Mouse (Mus musculus): ENCODE results near the gene Slc35g3. TPM values are rescaled to one million over a fixed set of nuclear protein-coding genes. Genes with fewer than 3 reads are reported as not detected.

Slc35g3 gene
- polyA plus RNA-seq (2015; fragmentation: Nextera tagmentation; extraction: Ambion mirVana), result 0.16 and 0.48 TPM in 2 replicates

GRCm38 (mm10) chr11:69761868-69762267 lies at the start of gene Slc35g3:
Gene Slc35g3, minus strand, starts transcription at chr11:69761968.
- H3K4me1 ChIP-seq (replicated peaks), result peaks cover 31% of the 10 kb centered on the region
- no peak within 1 kb of the TSS for H3K4me2 ChIP-seq
- H3K9me3 ChIP-seq (replicated peaks), result no peaks in the 10 kb centered on the region
- ATAC-seq (replicated peaks; ENCODE audit: insufficient number of reproducible peaks, insufficient read depth, low FRiP score, low read depth), result no peak
- H3K36me3 ChIP-seq, result no peaks in the 10 kb centered on the region
- H3K27me3 ChIP-seq, result no peaks in the 10 kb centered on the region
- WGBS, result 53% methylated on average over 1 of the region's 1 CpGs
- no peak within 1 kb of the TSS for H3K27ac ChIP-seq
- no peak within 1 kb of the TSS for H3K9ac ChIP-seq
- H3K4me3 ChIP-seq, result no peak within 1 kb of the TSS

GRCm38 (mm10) chr11:69810280-69810679 lies 48.5 kb upstream of the Slc35g3 start:
- Histone ChIP-seq H3K27me3 (peaks cover 11% of the 10 kb centered on the region), H3K9me3 (replicated peaks) (no peaks in the 10 kb centered on the region), H3K27ac (no peak overlapping the region), H3K4me2 (no peak overlapping the region), H3K36me3 (no peaks in the 10 kb centered on the region), H3K9ac (no peak overlapping the region), H3K4me3 (no peak overlapping the region), H3K4me1 (replicated peaks) (no peaks in the 10 kb centered on the region)
- no peak for ATAC-seq (replicated peaks; ENCODE audit: insufficient number of reproducible peaks, insufficient read depth, low FRiP score, low read depth)

GRCm38 (mm10) chr11:69807641-69808040 lies 45.9 kb upstream of the Slc35g3 start:
- H3K4me2 ChIP-seq, result no peak overlapping the region
- no peak for ATAC-seq (replicated peaks; ENCODE audit: insufficient number of reproducible peaks, insufficient read depth, low FRiP score, low read depth)
- H3K4me1 ChIP-seq (replicated peaks), result peaks cover 25% of the 10 kb centered on the region
- no peak overlapping the region for H3K9ac ChIP-seq
- H3K36me3 ChIP-seq, result no peaks in the 10 kb centered on the region
- no peaks in the 10 kb centered on the region for H3K9me3 ChIP-seq (replicated peaks)
- H3K27me3 ChIP-seq, result peaks cover 19% of the 10 kb centered on the region
- H3K27ac ChIP-seq, result no peak overlapping the region
- H3K4me3 ChIP-seq, result no peak overlapping the region
- 75% methylated on average over 2 of the region's 2 CpGs for WGBS

GRCm38 (mm10) chr11:69806378-69806777 lies 44.6 kb upstream of the Slc35g3 start:
- Histone ChIP-seq H3K9ac (no peak overlapping the region), H3K4me1 (replicated peaks) (peaks cover 38% of the 10 kb centered on the region), H3K9me3 (replicated peaks) (no peaks in the 10 kb centered on the region), H3K36me3 (no peaks in the 10 kb centered on the region), H3K4me3 (no peak overlapping the region), H3K27me3 (peaks cover 24% of the 10 kb centered on the region), H3K4me2 (no peak overlapping the region), H3K27ac (no peak overlapping the region)
- ATAC-seq (replicated peaks; ENCODE audit: insufficient number of reproducible peaks, insufficient read depth, low FRiP score, low read depth), result no peak
- 73% methylated on average over 4 of the region's 4 CpGs for WGBS

- Histone ChIP-seq H3K4me1 (replicated peaks) (peaks cover 49% of the 10 kb centered on the region), H3K4me2 (peak within 1 kb of the TSS; percentile 97), H3K9ac (peak within 1 kb of the TSS; percentile 62; the same call in 1 of the 2 replicates), H3K27ac (no peak within 1 kb of the TSS), H3K4me3 (peak within 1 kb of the TSS; percentile 62), H3K27me3 (peaks cover 25% of the 10 kb centered on the region), H3K36me3 (no peaks in the 10 kb centered on the region), H3K9me3 (replicated peaks) (no peaks in the 10 kb centered on the region)
- no peak for ATAC-seq (replicated peaks; ENCODE audit: insufficient number of reproducible peaks, insufficient read depth, low FRiP score, low read depth)
- WGBS, result 13% methylated on average over 29 of the region's 29 CpGs
These were observed 43.5 kb upstream of the Slc35g3 start, which contains the start of gene Tmem102 for GRCm38 (mm10) chr11:69804972-69805909. Gene Tmem102, minus strand, starts transcription at chr11:69805624.

- Histone ChIP-seq H3K4me1 (replicated peaks) (peaks cover 55% of the 10 kb centered on the region), H3K4me2 (peak overlapping the region; percentile 97), H3K9ac (peak overlapping the region; percentile 62; the same call in 1 of the 2 replicates), H3K27ac (no peak overlapping the region), H3K36me3 (no peaks in the 10 kb centered on the region), H3K9me3 (replicated peaks) (no peaks in the 10 kb centered on the region), H3K27me3 (peaks cover 27% of the 10 kb centered on the region), H3K4me3 (peak overlapping the region; percentile 62)
- ATAC-seq (replicated peaks; ENCODE audit: insufficient number of reproducible peaks, insufficient read depth, low FRiP score, low read depth), result no peak
- 12% methylated on average over 12 of the region's 12 CpGs for WGBS
These were observed 42.8 kb upstream of the Slc35g3 start for GRCm38 (mm10) chr11:69804652-69804940.

- Histone ChIP-seq H3K27me3 (peaks cover 27% of the 10 kb centered on the region), H3K27ac (no peak overlapping the region), H3K36me3 (no peaks in the 10 kb centered on the region), H3K4me2 (peak overlapping the region; percentile 97), H3K4me1 (replicated peaks) (peaks cover 60% of the 10 kb centered on the region), H3K9ac (peak overlapping the region; percentile 62), H3K9me3 (replicated peaks) (no peaks in the 10 kb centered on the region), H3K4me3 (peak overlapping the region; percentile 62)
- peak; percentile 63 for ATAC-seq (replicated peaks; ENCODE audit: insufficient number of reproducible peaks, insufficient read depth, low FRiP score, low read depth)
- under 1% methylated on average over 60 of the region's 60 CpGs for WGBS
These were observed 42.3 kb upstream of the Slc35g3 start for GRCm38 (mm10) chr11:69803786-69804651.

- Histone ChIP-seq H3K36me3 (no peaks in the 10 kb centered on the region), H3K9ac (peak overlapping the region; percentile 62), H3K4me3 (peak overlapping the region; percentile 62), H3K4me1 (replicated peaks) (peaks cover 63% of the 10 kb centered on the region), H3K9me3 (replicated peaks) (no peaks in the 10 kb centered on the region), H3K4me2 (peak overlapping the region; percentile 97), H3K27ac (no peak overlapping the region), H3K27me3 (peaks cover 27% of the 10 kb centered on the region)
- no peak for ATAC-seq (replicated peaks; ENCODE audit: insufficient number of reproducible peaks, insufficient read depth, low FRiP score, low read depth)
- WGBS, result 1% methylated on average over 12 of the region's 12 CpGs
These were observed 41.6 kb upstream of the Slc35g3 start for GRCm38 (mm10) chr11:69803328-69803727.

- H3K4me1 ChIP-seq (replicated peaks), result peaks cover 63% of the 10 kb centered on the region
- under 1% methylated on average over 32 of the region's 33 CpGs for WGBS
- peak overlapping the region; percentile 62 for H3K4me3 ChIP-seq
- peak overlapping the region; percentile 53 for H3K27ac ChIP-seq
- no peaks in the 10 kb centered on the region for H3K36me3 ChIP-seq
- peaks cover 30% of the 10 kb centered on the region for H3K27me3 ChIP-seq
- H3K9me3 ChIP-seq (replicated peaks), result no peaks in the 10 kb centered on the region
- H3K9ac ChIP-seq, result peak overlapping the region; percentile 62
- peak overlapping the region; percentile 97 for H3K4me2 ChIP-seq
- ATAC-seq (replicated peaks; ENCODE audit: insufficient number of reproducible peaks, insufficient read depth, low FRiP score, low read depth), result peak; percentile 39
These were observed 40.9 kb upstream of the Slc35g3 start for GRCm38 (mm10) chr11:69802648-69803105.

- 2% methylated on average over 33 of the region's 33 CpGs for WGBS
These were observed 39.7 kb upstream of the Slc35g3 start, which contains the start of gene Fgf11 for GRCm38 (mm10) chr11:69801379-69801977. Gene Fgf11, minus strand, starts transcription at chr11:69801857.

More at GRCm38 (mm10) chr11:69801379-69801977, 39.7 kb upstream of the Slc35g3 start, which contains the start of gene Fgf11:
- ATAC-seq (replicated peaks; ENCODE audit: insufficient number of reproducible peaks, insufficient read depth, low FRiP score, low read depth), result no peak
- Histone ChIP-seq H3K36me3 (no peaks in the 10 kb centered on the region), H3K27me3 (peaks cover 25% of the 10 kb centered on the region), H3K27ac (peak within 1 kb of the TSS; percentile 72), H3K4me3 (peak within 1 kb of the TSS; percentile 62), H3K4me1 (replicated peaks) (peaks cover 63% of the 10 kb centered on the region), H3K9ac (peak within 1 kb of the TSS; percentile 62), H3K4me2 (peak within 1 kb of the TSS; percentile 97), H3K9me3 (replicated peaks) (no peaks in the 10 kb centered on the region)

Measured in heart, embryonic 15.5 days (tissue).